Mouse (Mus musculus): ENCODE results near the gene Tex12. TPM values are rescaled to one million over a fixed set of nuclear protein-coding genes. Genes with fewer than 3 reads are reported as not detected.

Gene Tex12
- polyA plus RNA-seq, 1 experiment from 2014 or later = 0.16 TPM

DNA sequence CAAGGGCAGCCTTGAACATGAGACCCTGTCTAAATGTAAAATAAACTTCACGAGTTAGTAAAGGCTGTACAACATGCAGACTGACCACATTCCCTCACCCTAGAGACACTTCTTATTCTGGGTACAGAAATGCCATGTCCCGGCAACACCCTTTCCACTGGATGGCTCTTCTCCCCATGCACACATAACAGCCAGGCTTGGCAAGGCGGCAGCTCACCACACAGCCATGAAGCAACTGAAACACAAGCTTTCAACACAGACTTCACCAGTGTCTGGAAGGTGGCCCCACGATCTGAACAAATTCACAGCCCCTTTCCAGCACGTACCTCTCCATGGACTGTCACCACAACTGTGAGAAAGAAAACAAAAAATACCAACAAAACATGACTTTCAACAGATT is 36.2 kb downstream of the Tex12 start:
- no peak overlapping the region for H3K27ac ChIP-seq (replicated peaks)
- peaks cover 13% of the 10 kb centered on the region for H3K4me1 ChIP-seq
- no peak overlapping the region for H3K4me3 ChIP-seq
- H3K36me3 ChIP-seq = peaks cover 7% of the 10 kb centered on the region; the same call in 1 of the 2 replicates
- DNase-seq (ENCODE audit: low spot score) = no peak
- H3K27me3 ChIP-seq (ENCODE audit: low read depth, poor library complexity, severe bottlenecking) = no peaks in the 10 kb centered on the region
- 91% methylated on average over 5 of the region's 5 CpGs for WGBS
- H3K9me3 ChIP-seq (replicated peaks) = no peaks in the 10 kb centered on the region

DNA sequence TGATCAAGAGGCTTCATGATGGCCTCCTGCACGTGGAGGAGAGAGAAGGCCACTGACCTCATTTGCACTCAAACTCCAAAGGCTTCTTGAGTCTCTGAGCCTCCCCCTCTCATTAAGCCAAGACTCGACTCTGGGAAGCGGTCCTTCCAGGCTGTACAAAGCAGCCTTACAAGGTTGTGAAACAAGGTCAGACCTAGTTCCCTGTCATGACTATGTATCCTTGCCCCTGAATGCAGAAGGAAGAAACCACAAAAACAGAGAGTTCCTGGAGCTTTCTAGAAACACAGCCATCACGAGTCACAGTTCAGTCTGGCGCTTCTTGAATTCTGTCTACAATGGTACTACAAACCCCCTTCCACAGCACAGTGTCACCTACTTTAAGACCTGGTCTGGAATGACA is 38.6 kb downstream of the Tex12 start:
- H3K4me3 ChIP-seq = no peak overlapping the region
- no peak for DNase-seq (ENCODE audit: low spot score)
- no peaks in the 10 kb centered on the region for H3K9me3 ChIP-seq (replicated peaks)
- H3K27me3 ChIP-seq (ENCODE audit: low read depth, poor library complexity, severe bottlenecking) = no peaks in the 10 kb centered on the region
- peaks cover 6% of the 10 kb centered on the region for H3K4me1 ChIP-seq
- H3K27ac ChIP-seq (replicated peaks) = no peak overlapping the region
- peaks cover 7% of the 10 kb centered on the region; the same call in 1 of the 2 replicates for H3K36me3 ChIP-seq
- 84% methylated on average over 5 of the region's 5 CpGs for WGBS

- Histone ChIP-seq H3K9me3 (replicated peaks) (no peaks in the 10 kb centered on the region), H3K36me3 (peaks cover 7% of the 10 kb centered on the region; the same call in 1 of the 2 replicates), H3K4me3 (no peak overlapping the region), H3K27me3 (ENCODE audit: low read depth, poor library complexity, severe bottlenecking) (no peaks in the 10 kb centered on the region), H3K4me1 (no peaks in the 10 kb centered on the region), H3K27ac (replicated peaks) (no peak overlapping the region)
- no peak for DNase-seq (ENCODE audit: low spot score)
- 64% methylated on average over 2 of the region's 2 CpGs for WGBS
Observed at GRCm38 (mm10) chr9:50521562-50521961, 39.6 kb downstream of the Tex12 start.

DNA sequence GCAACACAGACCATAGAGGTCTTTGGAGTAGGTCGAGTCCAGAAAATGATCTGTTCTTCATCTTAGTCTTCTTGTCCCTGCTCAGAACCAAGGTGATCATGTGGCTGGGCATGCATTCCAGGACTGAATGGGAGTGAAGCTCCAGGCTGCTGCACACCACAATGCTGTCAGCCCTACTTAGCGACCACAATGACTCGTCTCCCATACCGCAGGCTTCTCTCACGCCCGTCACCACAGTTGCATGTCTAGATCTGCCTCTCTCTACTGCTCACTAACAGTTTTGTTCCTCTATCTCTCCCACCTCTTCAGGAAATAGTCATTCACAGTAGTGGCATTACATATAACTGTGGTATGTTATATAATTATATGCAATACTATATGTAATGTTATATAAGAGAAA is 40.4 kb downstream of the Tex12 start:
- no peak for DNase-seq (ENCODE audit: low spot score)
- H3K27me3 ChIP-seq (ENCODE audit: low read depth, poor library complexity, severe bottlenecking) = no peaks in the 10 kb centered on the region
- no peak overlapping the region for H3K27ac ChIP-seq (replicated peaks)
- no peaks in the 10 kb centered on the region for H3K4me1 ChIP-seq
- WGBS = 90% methylated on average over 6 of the region's 6 CpGs
- H3K4me3 ChIP-seq = no peak overlapping the region
- H3K36me3 ChIP-seq = peaks cover 7% of the 10 kb centered on the region; the same call in 1 of the 2 replicates
- H3K9me3 ChIP-seq (replicated peaks) = no peaks in the 10 kb centered on the region

- 6% methylated on average over 2 of the region's 2 CpGs for WGBS
- Histone ChIP-seq H3K27me3 (ENCODE audit: low read depth, poor library complexity, severe bottlenecking) (no peaks in the 10 kb centered on the region), H3K4me3 (no peak overlapping the region)
Observed at GRCm38 (mm10) chr9:50518781-50519180, 42.3 kb downstream of the Tex12 start.

DNA sequence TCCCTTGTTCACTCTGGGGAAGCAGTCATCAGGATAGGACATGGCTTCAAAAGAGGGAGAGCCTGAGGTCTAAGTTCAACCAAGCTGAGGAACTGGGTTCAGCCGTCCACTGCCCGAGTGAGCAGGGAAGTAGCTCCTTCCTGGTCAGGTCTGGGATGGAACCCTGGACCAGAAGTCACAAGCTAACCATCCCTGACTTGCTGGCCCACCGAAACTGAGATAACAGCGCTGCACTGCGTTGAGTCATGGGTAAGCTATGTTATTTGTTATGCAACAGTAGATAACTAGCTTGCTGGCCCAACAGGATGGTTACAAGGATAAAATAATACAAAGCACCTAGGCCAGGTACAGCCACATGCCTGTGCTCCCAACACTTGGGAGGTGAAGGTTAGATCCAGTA is 45.7 kb downstream of the Tex12 start:
- WGBS = 94% methylated on average over 5 of the region's 5 CpGs
- H3K4me3 ChIP-seq = no peak overlapping the region

More at GRCm38 (mm10) chr9:50518781-50519180, 42.3 kb downstream of the Tex12 start:
- H3K27ac ChIP-seq (replicated peaks) = no peak overlapping the region
- no peaks in the 10 kb centered on the region for H3K9me3 ChIP-seq (replicated peaks)
- H3K4me1 ChIP-seq = no peaks in the 10 kb centered on the region
- peak; percentile 37 for DNase-seq (ENCODE audit: low spot score)
- H3K36me3 ChIP-seq = peaks cover 4% of the 10 kb centered on the region; the same call in 1 of the 2 replicates

DNA sequence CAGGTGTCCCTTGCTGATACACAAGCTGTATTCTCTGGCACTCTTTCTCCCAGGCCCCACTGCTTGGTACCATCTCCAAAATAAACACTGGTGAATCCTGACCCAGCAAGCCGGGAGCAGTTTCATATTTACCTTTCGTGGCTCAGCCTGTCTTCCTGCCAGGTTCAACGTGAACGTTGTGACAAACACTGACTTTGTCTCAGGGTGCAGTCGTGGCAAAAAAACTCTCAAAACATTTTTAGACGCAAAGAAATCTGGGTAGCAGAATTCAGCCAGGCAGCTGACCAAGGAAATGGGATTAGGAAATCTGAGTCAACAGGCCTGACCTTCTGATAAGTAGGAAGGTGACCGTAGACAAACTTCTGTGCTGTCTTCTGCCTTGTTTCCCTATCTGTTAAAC is 53.6 kb downstream of the Tex12 start:
- no peaks in the 10 kb centered on the region for H3K27me3 ChIP-seq (ENCODE audit: low read depth, poor library complexity, severe bottlenecking)
- H3K4me1 ChIP-seq = peaks cover 5% of the 10 kb centered on the region; the same call in 1 of the 2 replicates
- 81% methylated on average over 7 of the region's 7 CpGs for WGBS
- no peak overlapping the region for H3K27ac ChIP-seq (replicated peaks)
- DNase-seq (ENCODE audit: low spot score) = no peak
- no peaks in the 10 kb centered on the region for H3K36me3 ChIP-seq
- no peaks in the 10 kb centered on the region for H3K9me3 ChIP-seq (replicated peaks)
- no peak overlapping the region for H3K4me3 ChIP-seq

More for the DNA sequence above, 45.7 kb downstream of the Tex12 start:
- Histone ChIP-seq H3K27me3 (ENCODE audit: low read depth, poor library complexity, severe bottlenecking) (no peaks in the 10 kb centered on the region), H3K9me3 (replicated peaks) (no peaks in the 10 kb centered on the region), H3K4me1 (no peaks in the 10 kb centered on the region), H3K36me3 (no peaks in the 10 kb centered on the region), H3K27ac (replicated peaks) (no peak overlapping the region)
- no peak for DNase-seq (ENCODE audit: low spot score)

Other genes with a start within 250 kb of the Tex12 start
- 146 and 192 TPM in 2 replicates for gene Rpl10-ps3, start 216.4 kb downstream of the Tex12 start, polyA plus RNA-seq (2016; fragmentation: Nextera tagmentation; extraction: Ambion mirVana)
- gene Plet1, start 66.8 kb downstream of the Tex12 start, polyA plus RNA-seq (2016; fragmentation: Nextera tagmentation; extraction: Ambion mirVana) = 0.32 and 0.36 TPM in 2 replicates
- 86.9 and 95.9 TPM in 2 replicates for gene Pts, start 32.6 kb downstream of the Tex12 start, polyA plus RNA-seq (2016; fragmentation: Nextera tagmentation; extraction: Ambion mirVana)
- gene Il18, start 6.5 kb downstream of the Tex12 start, polyA plus RNA-seq (2016; fragmentation: Nextera tagmentation; extraction: Ambion mirVana) = 8.9 and 14.6 TPM in 2 replicates
- 0.19 and 0.34 TPM in 2 replicates for gene Bco2, start 6.1 kb downstream of the Tex12 start, polyA plus RNA-seq (2016; fragmentation: Nextera tagmentation; extraction: Ambion mirVana)
- gene Sdhd, start 42.5 kb upstream of the Tex12 start, polyA plus RNA-seq (2016; fragmentation: Nextera tagmentation; extraction: Ambion mirVana) = 309 and 339 TPM in 2 replicates
- 339 and 340 TPM in 2 replicates for gene Timm8b, start 42.6 kb upstream of the Tex12 start, polyA plus RNA-seq (2016; fragmentation: Nextera tagmentation; extraction: Ambion mirVana)
- gene Pih1d2, start 56.0 kb upstream of the Tex12 start, polyA plus RNA-seq (2016; fragmentation: Nextera tagmentation; extraction: Ambion mirVana) = 7.6 and 8.4 TPM in 2 replicates
- 19.9 and 20.2 TPM in 2 replicates for gene Nkapd1, start 56.1 kb upstream of the Tex12 start, polyA plus RNA-seq (2016; fragmentation: Nextera tagmentation; extraction: Ambion mirVana)
- gene Dlat, start 98.5 kb upstream of the Tex12 start, polyA plus RNA-seq (2016; fragmentation: Nextera tagmentation; extraction: Ambion mirVana) = 57.5 and 58.6 TPM in 2 replicates
- gene Dixdc1, start 178.2 kb upstream of the Tex12 start, polyA plus RNA-seq (2016; fragmentation: Nextera tagmentation; extraction: Ambion mirVana) = 20.6 and 21.8 TPM in 2 replicates
- gene 2310030G06Rik, start 185.2 kb upstream of the Tex12 start, polyA plus RNA-seq (2016; fragmentation: Nextera tagmentation; extraction: Ambion mirVana) = 1.4 TPM in 2 replicates
- gene Cryab, start 190.0 kb upstream of the Tex12 start, polyA plus RNA-seq (2016; fragmentation: Nextera tagmentation; extraction: Ambion mirVana) = 3.6 and 5.9 TPM in 2 replicates
- gene Hspb2, start 191.0 kb upstream of the Tex12 start, polyA plus RNA-seq (2016; fragmentation: Nextera tagmentation; extraction: Ambion mirVana) = 0.33 and 0.60 TPM in 2 replicates
- gene Fdxacb1, start 206.9 kb upstream of the Tex12 start, polyA plus RNA-seq (2016; fragmentation: Nextera tagmentation; extraction: Ambion mirVana) = 12.1 and 12.8 TPM in 2 replicates
- 37.9 and 38.1 TPM in 2 replicates for gene Alg9, start 213.7 kb upstream of the Tex12 start, polyA plus RNA-seq (2016; fragmentation: Nextera tagmentation; extraction: Ambion mirVana)
- 29.6 and 30.1 TPM in 2 replicates for gene 1110032A03Rik, start 214.2 kb upstream of the Tex12 start, polyA plus RNA-seq (2016; fragmentation: Nextera tagmentation; extraction: Ambion mirVana)